Mouse (Mus musculus) lung, postnatal 0 days (tissue): ENCODE measurements around the gene Arhgef10l.

Experiments used
- CTCF ChIP-seq: IDR thresholded peaks from 2 replicates; pipeline ENCODE4 v1.5.1; 2016; ENCODE audit warnings: antibody characterized with exemption, mild to moderate bottlenecking
- EP300 ChIP-seq: IDR thresholded peaks from 2 replicates; pipeline ENCODE4 v1.6.1; 2016; ENCODE audit warnings: antibody characterized with exemption, mild to moderate bottlenecking, control low read depth

- TF ChIP-seq CTCF: no peak
- no peak for TF ChIP-seq EP300
These were observed 39.9 kb downstream of the Arhgef10l start for GRCm38 (mm10) chr4:140625651-140626525.
